Mouse (Mus musculus): Measurements from ENCODE around the gene Clcnka. TPM values are rescaled to one million over a fixed set of nuclear protein-coding genes. Genes with fewer than 3 reads are reported as not detected.

Gene Clcnka
- 0.08 TPM in 1 of 2 replicates, not detected in the other for polyA plus RNA-seq (2015; fragmentation: Nextera tagmentation; extraction: Ambion mirVana)

GRCm38 (mm10) chr4:141398545-141398944, at the start of gene Clcnka:
Gene Clcnka, minus strand, starts transcription at chr4:141398724.

GRCm38 (mm10) chr4:141444451-141445327, 46.2 kb upstream of the Clcnka start, which contains the start of gene Zbtb17:
Gene Zbtb17, plus strand, starts transcription at chr4:141444654.

GRCm38 (mm10) chr4:141435974-141436373, 37.5 kb upstream of the Clcnka start, which contains the start of gene Srarp:
Gene Srarp, minus strand, starts transcription at chr4:141436105.

GRCm38 (mm10) chr4:141420192-141420829, 21.8 kb upstream of the Clcnka start, which contains the start of gene Hspb7:
Gene Hspb7, plus strand, starts transcription at chr4:141420779.

GRCm38 (mm10) chr4:141415924-141416323, 17.4 kb upstream of the Clcnka start, which contains the start of gene Clcnkb:
Gene Clcnkb, minus strand, starts transcription at chr4:141416014.

GRCm38 (mm10) chr4:141367997-141368791, 30.3 kb downstream of the Clcnka start, which contains the start of gene Fam131c:
Gene Fam131c, plus strand, starts transcription at chr4:141368220.

Small RNA genes within 50 kb of the gene (microRNA-seq; reads per million reads assigned to microRNA genes)
- gene Gm25690, result not detected

Other genes with a start within 250 kb of the Clcnka start
- 6.8 and 7.7 TPM in 2 replicates for gene Rsg1, start 184.8 kb downstream of the Clcnka start, polyA plus RNA-seq (2015; fragmentation: Nextera tagmentation; extraction: Ambion mirVana)
- gene Arhgef19, start 159.2 kb downstream of the Clcnka start, polyA plus RNA-seq (2015; fragmentation: Nextera tagmentation; extraction: Ambion mirVana), result 2.4 and 2.9 TPM in 2 replicates
- 0.45 and 0.59 TPM in 2 replicates for gene Epha2, start 97.5 kb downstream of the Clcnka start, polyA plus RNA-seq (2015; fragmentation: Nextera tagmentation; extraction: Ambion mirVana)
- 54.6 and 64.8 TPM in 2 replicates for gene Fam131c, start 30.5 kb downstream of the Clcnka start, polyA plus RNA-seq (2015; fragmentation: Nextera tagmentation; extraction: Ambion mirVana)
- not detected in 2 replicates for gene Clcnkb, start 17.3 kb upstream of the Clcnka start, polyA plus RNA-seq (2015; fragmentation: Nextera tagmentation; extraction: Ambion mirVana)
- 0.05 and 0.22 TPM in 2 replicates for gene Hspb7, start 22.1 kb upstream of the Clcnka start, polyA plus RNA-seq (2015; fragmentation: Nextera tagmentation; extraction: Ambion mirVana)
- 0.68 and 0.96 TPM in 2 replicates for gene Srarp, start 37.4 kb upstream of the Clcnka start, polyA plus RNA-seq (2015; fragmentation: Nextera tagmentation; extraction: Ambion mirVana)
- 23.1 and 24.6 TPM in 2 replicates for gene Zbtb17, start 45.9 kb upstream of the Clcnka start, polyA plus RNA-seq (2015; fragmentation: Nextera tagmentation; extraction: Ambion mirVana)
- 12.4 and 13.7 TPM in 2 replicates for gene Spen, start 139.9 kb upstream of the Clcnka start, polyA plus RNA-seq (2015; fragmentation: Nextera tagmentation; extraction: Ambion mirVana)
- gene Fblim1, start 207.4 kb upstream of the Clcnka start, polyA plus RNA-seq (2015; fragmentation: Nextera tagmentation; extraction: Ambion mirVana), result 12.9 and 13.6 TPM in 2 replicates
- 0.52 and 0.62 TPM in 2 replicates for gene Tmem82, start 219.9 kb upstream of the Clcnka start, polyA plus RNA-seq (2015; fragmentation: Nextera tagmentation; extraction: Ambion mirVana)
- 2.0 and 2.5 TPM in 2 replicates for gene Slc25a34, start 225.1 kb upstream of the Clcnka start, polyA plus RNA-seq (2015; fragmentation: Nextera tagmentation; extraction: Ambion mirVana)

Data from neural tube, postnatal 0 days (tissue).